Comparison of ENCODE assay signal across 23 mouse cellular contexts in genomic region chr1:178329017-178329416, GRCm38 (mm10).
"Had no signal": no experiment of that assay in that cellular context is flagged by ENCODE, and none has a peak within 500 bp of the region (broad histone marks: within the 10 kb centered on the region; RNA-seq: fewer than 3 reads in every experiment).

No protein-coding gene starts in this region.

- ATAC-seq: hindbrain, embryonic 16.5 days; liver, embryonic 12.5 days had no signal

- H3K4me3 ChIP-seq: heart, embryonic 10.5 days; heart, embryonic 12.5 days; hindbrain, embryonic 10.5 days; hindbrain, embryonic 12.5 days; kidney, embryonic 15.5 days; limb, embryonic 10.5 days; limb, embryonic 12.5 days; liver, embryonic 12.5 days had no signal

- H3K9ac ChIP-seq: heart, embryonic 12.5 days; hindbrain, embryonic 12.5 days; hindbrain, embryonic 14.5 days; kidney, embryonic 15.5 days; limb, embryonic 12.5 days; liver, embryonic 12.5 days had no signal

- H3K9me3 ChIP-seq: heart, embryonic 10.5 days; heart, embryonic 12.5 days; hindbrain, embryonic 10.5 days; hindbrain, embryonic 12.5 days; kidney, embryonic 15.5 days; limb, embryonic 10.5 days; limb, embryonic 12.5 days; liver, embryonic 12.5 days had no signal

- H3K27ac ChIP-seq: heart, embryonic 10.5 days; hindbrain, embryonic 10.5 days; hindbrain, embryonic 12.5 days; hindbrain, embryonic 14.5 days; kidney, embryonic 15.5 days; kidney, postnatal 0 days; limb, embryonic 10.5 days; limb, embryonic 12.5 days; liver, embryonic 12.5 days had no signal

- H3K27me3 ChIP-seq: heart, embryonic 12.5 days; hindbrain, embryonic 12.5 days; kidney, embryonic 15.5 days; limb, embryonic 12.5 days; liver, embryonic 12.5 days had no signal

- DNase-seq: gastrocnemius, postnatal 14 days; gastrocnemius, postnatal 36 days; heart, adult 11 months; heart, postnatal 10 days; heart, postnatal 4 days; kidney, adult 11 months; kidney, adult 2 months; kidney, adult 9 months; kidney, postnatal 14 days; kidney, postnatal 36 days; layer of hippocampus, adult 9-11 months; layer of hippocampus, postnatal 36 days had no signal

- H3K4me2 ChIP-seq: heart, embryonic 12.5 days; hindbrain, embryonic 12.5 days; hindbrain, embryonic 14.5 days; kidney, embryonic 15.5 days; limb, embryonic 12.5 days; liver, embryonic 12.5 days had no signal
